38 mouse cellular contexts compared by ENCODE assay signal in genomic region chr9:96563501-96563900, GRCm38 (mm10). TPM values are rescaled to one million over a fixed set of nuclear protein-coding genes. Genes with fewer than 3 reads are reported as not detected.
A peak's percentile ranks its signal among the peaks of the same experiment; 100 is the strongest.
DNase-seq lines count a peak whose midpoint lies in the region; ATAC-seq and TF ChIP-seq lines count a peak whose summit lies in the region.
"Had no signal": no experiment of that assay in that cellular context is flagged by ENCODE, and none has a peak within 500 bp of the region (broad histone marks: within the 10 kb centered on the region; RNA-seq: fewer than 3 reads in every experiment).

No protein-coding gene starts in this region.

- H3K36me3 ChIP-seq in hindbrain, postnatal 0 days (ENCODE audit: insufficient read depth, low read length), result peaks cover 29% of the 10 kb centered on the region
- H3K36me3 ChIP-seq in hindbrain, embryonic 11.5 days (ENCODE audit: control insufficient read depth, insufficient read depth, low read length), result 0 out of 2 replicates have a peak, but pooled peaks cover 2% of the 10 kb centered on the region
- H3K36me3 ChIP-seq in E14TG2a.4 (ENCODE audit: insufficient read depth, low read length) (peaks cover 19% of the 10 kb centered on the region), MEL (ENCODE audit: control insufficient read depth in 1 of 2, insufficient read depth in 2 of 2, low read length in 2 of 2) (peaks cover 3 to 22% of the 10 kb centered on the region in 2 experiments; a peak in 3 of 4 replicates)

- no peaks in the 10 kb centered on the region for H3K4me1 ChIP-seq in hindbrain, postnatal 0 days (ENCODE audit: insufficient read depth, low read length)
- H3K4me1 ChIP-seq in hindbrain, embryonic 11.5 days (replicated peaks; ENCODE audit: control insufficient read depth, insufficient read depth, low read length), result no peaks in the 10 kb centered on the region
- H3K4me1 ChIP-seq in E14TG2a.4 (replicated peaks; ENCODE audit: low read depth, low read length) (peaks cover 3% of the 10 kb centered on the region; the same call in 1 of the 2 replicates), MEL (ENCODE audit: control insufficient read depth in 1 of 2, insufficient read depth in 2 of 2, low read length in 2 of 2) (no peaks in the 10 kb centered on the region)
- H3K4me1 ChIP-seq: embryonic facial prominence, embryonic 12.5 days; forebrain, embryonic 15.5 days; heart, embryonic 13.5 days; hindbrain, embryonic 15.5 days had no signal

- intact Hi-C loops in left cerebral cortex, adult 2 months (cut with DNase I), result no loop called here
- intact Hi-C loops in left cerebral cortex, postnatal 36 days (cut with DNase I), result no loop called here

- no peak for TF ChIP-seq RAD21 in MEL (IDR thresholded peaks at IDR 0.05; ENCODE audit: low read depth, low read length)

- no peak for TF ChIP-seq POLR2A in MEL (IDR thresholded peaks at IDR 0.05; ENCODE audit: control insufficient read depth in 1 of 2, insufficient read depth in 1 of 2, low read depth in 1 of 2, low read length in 2 of 2, poor library complexity in 1 of 2)

- H3K4me2 ChIP-seq in hindbrain, postnatal 0 days (ENCODE audit: low read depth, low read length), result no peak overlapping the region
- no peak overlapping the region for H3K4me2 ChIP-seq in hindbrain, embryonic 11.5 days (replicated peaks; ENCODE audit: low read depth, low read length)
- H3K4me2 ChIP-seq: embryonic facial prominence, embryonic 12.5 days; forebrain, embryonic 15.5 days; heart, embryonic 13.5 days; hindbrain, embryonic 15.5 days had no signal

- ATAC-seq in hindbrain, postnatal 0 days, result no peak
- no peak for ATAC-seq in hindbrain, embryonic 11.5 days (ENCODE audit: low FRiP score)
- ATAC-seq: CD4-positive, CD25-positive, alpha-beta regulatory T cell, adult 4 months; forebrain, embryonic 15.5 days had no signal

- no peak for TF ChIP-seq EP300 in MEL (IDR thresholded peaks at IDR 0.05; ENCODE audit: low read depth in 1 of 2, low read length in 2 of 2)

- H3K4me3 ChIP-seq in hindbrain, postnatal 0 days (ENCODE audit: low read length), result no peak overlapping the region
- H3K4me3 ChIP-seq in hindbrain, embryonic 11.5 days (ENCODE audit: low read depth, low read length), result no peak overlapping the region
- no peak overlapping the region for H3K4me3 ChIP-seq in left cerebral cortex, adult 2 months
- no peak overlapping the region for H3K4me3 ChIP-seq in E14TG2a.4 (replicated peaks; ENCODE audit: low read length)
- H3K4me3 ChIP-seq in MEL (ENCODE audit: control insufficient read depth in 1 of 2, insufficient read depth in 1 of 2, low read depth in 2 of 2, low read length in 2 of 2), result no peak overlapping the region
- H3K4me3 ChIP-seq: embryonic facial prominence, embryonic 12.5 days; forebrain, embryonic 15.5 days; heart, embryonic 13.5 days; hindbrain, embryonic 15.5 days had no signal

- no peaks in the 10 kb centered on the region for H3K79me2 ChIP-seq in MEL (ENCODE audit: control insufficient read depth, insufficient read depth, low read length, poor library complexity)

- H3K9ac ChIP-seq in hindbrain, postnatal 0 days (replicated peaks; ENCODE audit: low read length), result no peak overlapping the region
- no peak overlapping the region for H3K9ac ChIP-seq in hindbrain, embryonic 11.5 days (ENCODE audit: low read depth, low read length)
- H3K9ac ChIP-seq in MEL (ENCODE audit: control insufficient read depth, low read depth, low read length, poor library complexity, severe bottlenecking), result no peak overlapping the region
- H3K9ac ChIP-seq: embryonic facial prominence, embryonic 12.5 days; forebrain, embryonic 15.5 days; heart, embryonic 13.5 days; hindbrain, embryonic 15.5 days had no signal

- peak; percentile 35 for TF ChIP-seq CTCF in hindbrain, postnatal 0 days (IDR thresholded peaks at IDR 0.05; ENCODE audit: low read depth)
- peak; percentile 41 for TF ChIP-seq CTCF in left cerebral cortex, adult 2 months (IDR thresholded peaks at IDR 0.05)
- TF ChIP-seq CTCF in E14TG2a.4 (conservative IDR thresholded peaks at IDR 0.05; ENCODE audit: low read length) (peak; percentile 55), MEL (IDR thresholded peaks at IDR 0.05 in 2 of 3, conservative IDR thresholded peaks at IDR 0.05 in 1 of 3; ENCODE audit: control insufficient read depth in 1 of 3, insufficient read depth in 1 of 3, low read depth in 2 of 3, low read length in 3 of 3, poor library complexity in 1 of 3, severe bottlenecking in 1 of 3) (peak in 2 of 3 experiments; percentile 30 to 39; a peak in 4 of 6 replicates)

- H3K9me3 ChIP-seq in hindbrain, postnatal 0 days (ENCODE audit: low read length), result no peaks in the 10 kb centered on the region
- H3K9me3 ChIP-seq in hindbrain, embryonic 11.5 days (ENCODE audit: control insufficient read depth, low read length), result no peaks in the 10 kb centered on the region
- H3K9me3 ChIP-seq in E14TG2a.4 (ENCODE audit: low read length) (no peaks in the 10 kb centered on the region), MEL (replicated peaks; ENCODE audit: insufficient read depth, low read length) (no peaks in the 10 kb centered on the region)
- H3K9me3 ChIP-seq: embryonic facial prominence, embryonic 12.5 days; forebrain, embryonic 15.5 days; heart, embryonic 13.5 days; hindbrain, embryonic 15.5 days had no signal

- H3K27me3 ChIP-seq in hindbrain, postnatal 0 days (ENCODE audit: insufficient read depth, low read length), result no peaks in the 10 kb centered on the region
- no peaks in the 10 kb centered on the region for H3K27me3 ChIP-seq in hindbrain, embryonic 11.5 days (ENCODE audit: control insufficient read depth, insufficient read depth, low read length)
- H3K27me3 ChIP-seq in E14TG2a.4 (ENCODE audit: insufficient read depth, low read length) (no peaks in the 10 kb centered on the region), MEL (ENCODE audit: control insufficient read depth in 1 of 2, insufficient read depth in 2 of 2, low read length in 2 of 2) (no peaks in the 10 kb centered on the region)
- H3K27me3 ChIP-seq: embryonic facial prominence, embryonic 12.5 days; forebrain, embryonic 15.5 days; heart, embryonic 13.5 days; hindbrain, embryonic 15.5 days had no signal

- whole genome bisulfite sequencing in hindbrain, postnatal 0 days, result 97% methylated on average over 4 of the region's 4 CpGs
- WGBS in hindbrain, embryonic 11.5 days, result 96% methylated on average over 4 of the region's 4 CpGs

- DNase-seq in hindbrain, postnatal 0 days (ENCODE audit: low spot score), result no peak
- no peak for DNase-seq in hindbrain, embryonic 11.5 days (ENCODE audit: low spot score)
- DNase-seq in left cerebral cortex, adult 2 months (ENCODE audit: extremely low spot score in 1 of 2, low spot score in 2 of 2), result no peak
- no peak for DNase-seq in left cerebral cortex, postnatal 36 days (ENCODE audit: low spot score in 2 of 2)
- no peak for DNase-seq in MEL (ENCODE audit: low read depth, low spot score)
- DNase-seq in frontal cortex, postnatal 25 days (ENCODE audit: low spot score in 2 of 2), result no peak
- no peak for DNase-seq in testis, postnatal 10 days (ENCODE audit: low spot score)
- DNase-seq: adrenal gland, postnatal 10 days; cerebellum, adult 11 months; cerebellum, adult 9-10 months; embryo, embryonic 11 days; gastrocnemius, postnatal 25 days; heart, postnatal 10 days; kidney, postnatal 36 days; layer of hippocampus, postnatal 36 days; lung, adult 18-20 months; lung, postnatal 10 days; midbrain, embryonic 14.5 days; right cerebral cortex, postnatal 25 days; spleen, adult 18-20 months; thymus, postnatal 4 days had no signal

- H3K27ac ChIP-seq in hindbrain, postnatal 0 days, result no peak overlapping the region
- no peak overlapping the region for H3K27ac ChIP-seq in hindbrain, embryonic 11.5 days (ENCODE audit: low read depth, low read length)
- no peak overlapping the region for H3K27ac ChIP-seq in left cerebral cortex, adult 2 months
- no peak overlapping the region for H3K27ac ChIP-seq in MEL (ENCODE audit: control insufficient read depth, low read depth, low read length)
- H3K27ac ChIP-seq: embryonic facial prominence, embryonic 12.5 days; forebrain, embryonic 15.5 days; heart, embryonic 13.5 days; hindbrain, embryonic 15.5 days had no signal

TF ChIP-seq in MEL, 35 proteins besides CTCF, POLR2A, EP300 and RAD21:
- no peak for TF ChIP-seq GATA1 (IDR thresholded peaks at IDR 0.05; ENCODE audit: low read depth, low read length)
- TF ChIP-seq ZKSCAN1 (IDR thresholded peaks at IDR 0.05; ENCODE audit: low read depth, low read length), result no peak

RNA-seq across cellular contexts. Expression of gene Gm28729, which starts 38.4 kb away (rescaled TPM):
- total RNA-seq in hindbrain, postnatal 0 days (2014; rRNA removed), result 0.47 TPM in 1 of 2 replicates, not detected in the other
- polyA plus RNA-seq in hindbrain, postnatal 0 days (2015; fragmentation: Nextera tagmentation; extraction: Ambion mirVana), result 0.25 and 0.26 TPM in 2 replicates
- polyA plus RNA-seq in hindbrain, embryonic 11.5 days (2014; fragmentation: Nextera tagmentation; extraction: Ambion mirVana), result 0.25 and 0.56 TPM in 2 replicates
- total RNA-seq in left cerebral cortex, adult 2 months (2021), result not detected
- total RNA-seq in left cerebral cortex, postnatal 36 days (2021), result not detected
- not detected in 2 replicates for total RNA-seq in MEL (2012; rRNA removed)
- polyA plus RNA-seq in MEL (2012; ENCODE audit: insufficient read depth in 1 of 2, insufficient read length in 2 of 2, low read depth in 1 of 2, low replicate concordance in 2 of 2, missing spikeins in 1 of 2), result not detected
- total RNA-seq: heart, adult 8-10 months; heart, postnatal 10 days; hematopoietic stem cell, adult 5-6 weeks; left cerebral cortex, postnatal 10 days; liver, adult 2 months; neutrophil, adult 5-6 weeks had no signal
- polyA plus RNA-seq: CD4-positive, CD25-positive, alpha-beta regulatory T cell, adult 4 months; embryonic facial prominence, embryonic 12.5 days; heart, embryonic 13.5 days; intestine, embryonic 14.5 days; kidney, embryonic 14.5 days; limb, embryonic 11.5 days; liver, adult 2 months; midbrain, embryonic 14.5 days; neural tube, embryonic 11.5 days; stomach, embryonic 16.5 days; thymus, postnatal 0 days had no signal
